12 mouse cellular contexts compared by ENCODE assay signal in the genomic region with DNA sequence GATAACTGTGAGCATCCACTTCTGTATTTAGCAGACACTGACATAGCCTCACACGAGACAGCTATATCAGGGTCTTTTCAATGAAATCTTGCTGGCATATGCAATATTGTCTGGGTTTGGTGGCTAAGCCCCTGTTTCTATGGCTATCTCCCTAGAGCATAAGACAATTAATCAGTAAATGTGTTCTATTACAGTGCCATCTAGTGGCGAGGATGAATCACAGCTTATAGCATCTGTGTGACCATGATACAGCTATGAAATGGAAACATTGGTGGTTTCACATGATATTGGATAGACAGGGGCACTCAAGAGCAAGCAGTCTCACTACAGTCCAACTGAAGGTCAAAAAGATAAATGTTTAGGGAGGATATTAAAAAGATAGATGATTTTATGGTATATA. TPM values are rescaled to one million over a fixed set of nuclear protein-coding genes. Genes with fewer than 3 reads are reported as not detected.
DNase-seq lines count a peak whose midpoint lies in the region; ATAC-seq and TF ChIP-seq lines count a peak whose summit lies in the region.
"Had no signal": no experiment of that assay in that cellular context is flagged by ENCODE, and none has a peak within 500 bp of the region (broad histone marks: within the 10 kb centered on the region; RNA-seq: fewer than 3 reads in every experiment).

No protein-coding gene starts in this region.

- ATAC-seq in lung, postnatal 0 days = no peak
- ATAC-seq: liver, embryonic 12.5 days; midbrain, embryonic 16.5 days had no signal

- WGBS in lung, postnatal 0 days = 53% methylated on average over 2 of the region's 2 CpGs

- no peaks in the 10 kb centered on the region for H3K9me3 ChIP-seq in lung, postnatal 0 days (ENCODE audit: low read length)
- H3K9me3 ChIP-seq: liver, embryonic 12.5 days had no signal

- H3K4me3 ChIP-seq in gastrocnemius, adult 2 months = no peak overlapping the region
- no peak overlapping the region for H3K4me3 ChIP-seq in lung, postnatal 0 days (ENCODE audit: low read depth, low read length)
- H3K4me3 ChIP-seq: liver, embryonic 12.5 days had no signal

- intact Hi-C loops in gastrocnemius, adult 2 months (cut with DNase I) = no loop called here
- intact Hi-C loops in left cerebral cortex, postnatal 36 days (cut with DNase I) = no loop called here

- H3K4me1 ChIP-seq in lung, postnatal 0 days (ENCODE audit: insufficient read depth, low read depth, low read length) = no peaks in the 10 kb centered on the region
- H3K4me1 ChIP-seq: liver, embryonic 12.5 days had no signal

- peak; percentile 49 for TF ChIP-seq CTCF in gastrocnemius, adult 2 months (IDR thresholded peaks at IDR 0.05)
- TF ChIP-seq CTCF in lung, postnatal 0 days (IDR thresholded peaks at IDR 0.05) = peak; percentile 57

- no peak for TF ChIP-seq EP300 in lung, postnatal 0 days (IDR thresholded peaks at IDR 0.05)

- H3K27ac ChIP-seq in gastrocnemius, adult 2 months = no peak overlapping the region
- no peak overlapping the region for H3K27ac ChIP-seq in lung, postnatal 0 days (ENCODE audit: low read length)
- H3K27ac ChIP-seq: liver, embryonic 12.5 days had no signal

- DNase-seq in gastrocnemius, adult 2 months = no peak
- DNase-seq in gastrocnemius, postnatal 25 days = no peak
- DNase-seq in lung, postnatal 0 days (ENCODE audit: low spot score) = peak; percentile 7
- no peak for DNase-seq in lung, postnatal 14 days
- DNase-seq in WW6 (ENCODE audit: low read depth, low spot score) = peak; percentile 1
- peak; percentile 51 for DNase-seq in retina, postnatal 1 day
- DNase-seq in left cerebral cortex, postnatal 36 days (ENCODE audit: low spot score in 2 of 2) = no peak
- no peak for DNase-seq in ovary, adult 18-20 months (ENCODE audit: low spot score)

- H3K9ac ChIP-seq in lung, postnatal 0 days (replicated peaks; ENCODE audit: low read depth) = no peak overlapping the region
- H3K9ac ChIP-seq: liver, embryonic 12.5 days had no signal

- H3K4me2 ChIP-seq in lung, postnatal 0 days (replicated peaks; ENCODE audit: low read depth, low read length) = no peak overlapping the region
- H3K4me2 ChIP-seq: liver, embryonic 12.5 days had no signal

- H3K36me3 ChIP-seq in lung, postnatal 0 days (ENCODE audit: insufficient read depth, low read length) = no peaks in the 10 kb centered on the region
- H3K36me3 ChIP-seq: G1E; liver, embryonic 12.5 days had no signal

- no peaks in the 10 kb centered on the region for H3K27me3 ChIP-seq in lung, postnatal 0 days (replicated peaks; ENCODE audit: insufficient read depth, low read length)
- H3K27me3 ChIP-seq: liver, embryonic 12.5 days had no signal

RNA-seq across cellular contexts. Expression of gene Gm3839, which starts 26.5 kb away (rescaled TPM):
- total RNA-seq in gastrocnemius, adult 2 months (2021) = 1 to 10 TPM; 2.7 to 3.9 TPM
- 1 to 10 TPM; 3.1 to 3.5 TPM for total RNA-seq in gastrocnemius, postnatal 25 days (2021)
- polyA plus RNA-seq in lung, postnatal 0 days (2015; fragmentation: Nextera tagmentation; extraction: Ambion mirVana) = 0.44 and 0.45 TPM in 2 replicates
- 1 to 10 TPM; 1.2 TPM for total RNA-seq in left cerebral cortex, postnatal 36 days (2021)
- total RNA-seq: hematopoietic stem cell, adult 5-6 weeks had no signal

Comparison
In these comparisons a context has a peak if more than half of its experiments do, and no peak if none do; other contexts are left out.
1. DNase-seq: peak in lung, postnatal 0 days (single experiment), WW6 (single experiment) and retina, postnatal 1 day (single experiment); none in gastrocnemius, adult 2 months (single experiment), gastrocnemius, postnatal 25 days (single experiment), lung, postnatal 14 days (single experiment), left cerebral cortex, postnatal 36 days (0 of 2) and ovary, adult 18-20 months (single experiment).